Mouse (Mus musculus) MEL (cell line): Measurements from ENCODE around the gene Serinc2. TPM values are rescaled to one million over a fixed set of nuclear protein-coding genes. Genes with fewer than 3 reads are reported as not detected.

Experiments
- DNase-seq: peaks from one replicate; pipeline ENCODE4 v3.0.0; 2011; ENCODE audit warnings: low read depth, low spot score
- H3K27ac ChIP-seq: 2 replicates; pipeline ENCODE4 v1.5.1; 2012; ENCODE audit warnings: low read depth, mild to moderate bottlenecking, control low read depth, low read length, moderate library complexity; ENCODE audit not compliant: control insufficient read depth
- H3K27me3 ChIP-seq, 2 experiments: fragments of 150-350 bp in 1 of 2; sonication (generic) in 1 of 2; 2 replicates each; pipeline ENCODE4 v1.6.1; 2012; ENCODE audit warnings: low read length in 2 of 2, mild to moderate bottlenecking in 2 of 2, improper control_type of control experiment in 1 of 2, moderate library complexity in 1 of 2; ENCODE audit not compliant: insufficient read depth in 2 of 2, control insufficient read depth in 1 of 2
- H3K36me3 ChIP-seq, 2 experiments: 2 replicates each; pipeline ENCODE4 v1.6.1; 2012 to 2014; ENCODE audit warnings: low read length in 2 of 2, improper control_type of control experiment in 1 of 2, inconsistent platforms in 1 of 2, mild to moderate bottlenecking in 1 of 2; ENCODE audit not compliant: insufficient read depth in 2 of 2, control insufficient read depth in 1 of 2
- H3K4me1 ChIP-seq, 2 experiments: fragments of 150-350 bp in 1 of 2; sonication (generic) in 1 of 2; 2 replicates each; pipeline ENCODE4 v1.6.1; 2012; ENCODE audit warnings: low read length in 2 of 2, improper control_type of control experiment in 1 of 2, mild to moderate bottlenecking in 1 of 2; ENCODE audit not compliant: insufficient read depth in 2 of 2, control insufficient read depth in 1 of 2
- H3K4me3 ChIP-seq, 2 experiments: fragments of 150-350 bp in 1 of 2; sonication (generic) in 1 of 2; 2 replicates each; pipeline ENCODE4 v1.5.1; 2012; ENCODE audit warnings: low read depth in 2 of 2, low read length in 2 of 2, mild to moderate bottlenecking in 2 of 2, moderate library complexity in 2 of 2, control low read depth in 1 of 2, improper control_type of control experiment in 1 of 2; ENCODE audit not compliant: control insufficient read depth in 1 of 2, insufficient read depth in 1 of 2
- H3K79me2 ChIP-seq: 2 replicates; pipeline ENCODE4 v1.6.1; 2012; ENCODE audit warnings: mild to moderate bottlenecking, low read length, moderate library complexity; ENCODE audit not compliant: control insufficient read depth, poor library complexity, insufficient read depth
- H3K9ac ChIP-seq: 2 replicates; pipeline ENCODE4 v1.6.1; 2012; ENCODE audit warnings: low read depth, mild to moderate bottlenecking, control low read depth, low read length, moderate library complexity; ENCODE audit not compliant: control insufficient read depth, poor library complexity, severe bottlenecking
- H3K9me3 ChIP-seq: fragments of 150-350 bp; sonication (generic); replicated peaks from 2 replicates; pipeline ENCODE4 v1.6.1; 2012; ENCODE audit warnings: mild to moderate bottlenecking, low read length, improper control_type of control experiment, moderate library complexity; ENCODE audit not compliant: insufficient read depth
- CHD2 ChIP-seq: IDR thresholded peaks from 2 replicates; pipeline ENCODE4 v1.6.1; 2011; ENCODE audit warnings: low read length, improper control_type of control experiment
- CTCF ChIP-seq, 3 experiments: IDR thresholded peaks in 2 of 3; conservative IDR thresholded peaks in 1 of 3; 2 replicates each; pipeline ENCODE4 v1.5.1; 2011 to 2012; ENCODE audit warnings: low read length in 3 of 3, low read depth in 2 of 3, mild to moderate bottlenecking in 2 of 3, improper control_type of control experiment in 1 of 3, inconsistent platforms in 1 of 3, mixed read lengths in 1 of 3, moderate library complexity in 1 of 3; ENCODE audit not compliant: control insufficient read depth in 1 of 3, insufficient read depth in 1 of 3, poor library complexity in 1 of 3, severe bottlenecking in 1 of 3
- ETS1 ChIP-seq: IDR thresholded peaks from 2 replicates; pipeline ENCODE4 v1.6.1; 2012; ENCODE audit warnings: low read depth, mild to moderate bottlenecking, inconsistent platforms, low read length, improper control_type of control experiment, moderate library complexity
- HCFC1 ChIP-seq: IDR thresholded peaks from 2 replicates; pipeline ENCODE4 v1.6.1; 2012; ENCODE audit warnings: low read depth, mild to moderate bottlenecking, inconsistent platforms, low read length, improper control_type of control experiment, moderate library complexity
- JUND ChIP-seq: IDR thresholded peaks from 2 replicates; pipeline ENCODE4 v1.6.1; 2011; ENCODE audit warnings: low read depth, mild to moderate bottlenecking, improper control_type of control experiment, low read length
- KAT2A ChIP-seq: conservative IDR thresholded peaks from 2 replicates; pipeline ENCODE4 v1.6.1; 2012; ENCODE audit warnings: low read depth, low read length, improper control_type of control experiment, inconsistent platforms
- MAFK ChIP-seq: IDR thresholded peaks from 2 replicates; pipeline ENCODE4 v1.6.1; 2011; ENCODE audit warnings: low read depth, mild to moderate bottlenecking, low read length, improper control_type of control experiment, borderline replicate concordance
- MAX ChIP-seq: IDR thresholded peaks from 2 replicates; pipeline ENCODE4 v1.6.1; 2011; ENCODE audit warnings: low read length, improper control_type of control experiment
- MEF2A ChIP-seq: IDR thresholded peaks from 2 replicates; pipeline ENCODE4 v1.6.1; 2014; ENCODE audit warnings: low read depth, mild to moderate bottlenecking, inconsistent platforms, low read length, improper control_type of control experiment; ENCODE audit not compliant: poor library complexity, insufficient replicate concordance, severe bottlenecking; ENCODE audit errors: extremely low read depth
- MXI1 ChIP-seq: IDR thresholded peaks from 2 replicates; pipeline ENCODE4 v1.6.1; 2011; ENCODE audit warnings: mild to moderate bottlenecking, low read depth, low read length, improper control_type of control experiment
- MYC ChIP-seq: IDR thresholded peaks from 2 replicates; pipeline ENCODE4 v1.6.1; 2011; ENCODE audit warnings: low read depth, mild to moderate bottlenecking, low read length, improper control_type of control experiment, moderate library complexity
- NELFE ChIP-seq: IDR thresholded peaks from 2 replicates; pipeline ENCODE4 v1.6.1; 2011; ENCODE audit warnings: low read depth, low read length, improper control_type of control experiment
- POLR2AphosphoS5 ChIP-seq: IDR thresholded peaks from 2 replicates; pipeline ENCODE4 v1.6.1; 2012; ENCODE audit warnings: low read depth, borderline replicate concordance, mild to moderate bottlenecking, inconsistent platforms, low read length, moderate library complexity, mixed read lengths
- RAD21 ChIP-seq: IDR thresholded peaks from 2 replicates; pipeline ENCODE4 v1.6.1; 2011; ENCODE audit warnings: mild to moderate bottlenecking, low read depth, low read length, improper control_type of control experiment
- TAL1 ChIP-seq: IDR thresholded peaks from 2 replicates; pipeline ENCODE4 v1.6.1; 2012; ENCODE audit warnings: mild to moderate bottlenecking, inconsistent platforms, low read length, moderate library complexity, mixed read lengths
- USF1 ChIP-seq: IDR thresholded peaks from 2 replicates; pipeline ENCODE4 v1.6.1; 2014; ENCODE audit warnings: low read depth, mild to moderate bottlenecking, inconsistent platforms, low read length, improper control_type of control experiment, moderate library complexity
- USF2 ChIP-seq, 2 experiments: IDR thresholded peaks; 2 replicates each; pipeline ENCODE4 v1.6.1; 2011 to 2012; ENCODE audit warnings: improper control_type of control experiment in 2 of 2, low read length in 2 of 2, borderline replicate concordance in 1 of 2, inconsistent platforms in 1 of 2, low read depth in 1 of 2, mild to moderate bottlenecking in 1 of 2; ENCODE audit not compliant: insufficient read depth in 1 of 2
- ZKSCAN1 ChIP-seq: IDR thresholded peaks from 2 replicates; pipeline ENCODE4 v1.6.1; 2012; ENCODE audit warnings: low read depth, mild to moderate bottlenecking, inconsistent platforms, low read length, improper control_type of control experiment, moderate library complexity
- ZMIZ1 ChIP-seq: IDR thresholded peaks from 2 replicates; pipeline ENCODE4 v1.6.1; 2012; ENCODE audit warnings: low read depth, mild to moderate bottlenecking, inconsistent platforms, low read length, improper control_type of control experiment, moderate library complexity
- ZNF384 ChIP-seq: IDR thresholded peaks from 2 replicates; pipeline ENCODE4 v1.6.1; 2012; ENCODE audit warnings: low read depth, mild to moderate bottlenecking, inconsistent platforms, low read length, improper control_type of control experiment
- polyA plus RNA-seq, 2 experiments: library from polyadenylated mRNA; stranded (reverse) in 1 of 2; unstranded in 1 of 2; fragments of >175 nt in 1 of 2; fragments of >200 nt in 1 of 2; gene quantifications; 2 replicates each; pipeline versions ENCODE4 v1.2.1 to v1.2.4; 2012; ENCODE audit warnings: low replicate concordance in 2 of 2, low read depth in 1 of 2; ENCODE audit not compliant: insufficient read length in 2 of 2, insufficient read depth in 1 of 2, missing spikeins in 1 of 2
- total RNA-seq: library from RNA; depleted of rRNA; stranded (reverse); fragments of 300-350 nt; gene quantifications from 2 replicates; pipeline ENCODE4 v1.2.3, GENCODE M21; 2012

Gene Serinc2
- total and polyA plus RNA-seq, 3 experiments, result 0.21 TPM; not detected in 2

- no peak overlapping the region for H3K27ac ChIP-seq
- no peaks in the 10 kb centered on the region for H3K9me3 ChIP-seq
- peaks cover 0 to under 1% of the 10 kb centered on the region in 2 experiments; a peak in 2 of 4 replicates for H3K36me3 ChIP-seq
- H3K4me3 ChIP-seq, result no peak overlapping the region
- DNase-seq, result no peak
- no peaks in the 10 kb centered on the region for H3K79me2 ChIP-seq
- H3K9ac ChIP-seq, result no peak overlapping the region
- no peaks in the 10 kb centered on the region for H3K27me3 ChIP-seq
- TF ChIP-seq CTCF (IDR thresholded peaks at IDR 0.05 in 2 of 3, conservative IDR thresholded peaks at IDR 0.05 in 1 of 3; ENCODE audit: control insufficient read depth in 1 of 3, insufficient read depth in 1 of 3, low read depth in 2 of 3, low read length in 3 of 3, poor library complexity in 1 of 3, severe bottlenecking in 1 of 3) (no peak), KAT2A (no peak), USF1 (no peak), NELFE (no peak), HCFC1 (no peak), RAD21 (no peak), ZKSCAN1 (no peak), MAX (no peak)
- H3K4me1 ChIP-seq, result no peaks in the 10 kb centered on the region
These were observed 28.8 kb upstream of the Serinc2 start for GRCm38 (mm10) chr4:130307851-130308230.

DNA sequence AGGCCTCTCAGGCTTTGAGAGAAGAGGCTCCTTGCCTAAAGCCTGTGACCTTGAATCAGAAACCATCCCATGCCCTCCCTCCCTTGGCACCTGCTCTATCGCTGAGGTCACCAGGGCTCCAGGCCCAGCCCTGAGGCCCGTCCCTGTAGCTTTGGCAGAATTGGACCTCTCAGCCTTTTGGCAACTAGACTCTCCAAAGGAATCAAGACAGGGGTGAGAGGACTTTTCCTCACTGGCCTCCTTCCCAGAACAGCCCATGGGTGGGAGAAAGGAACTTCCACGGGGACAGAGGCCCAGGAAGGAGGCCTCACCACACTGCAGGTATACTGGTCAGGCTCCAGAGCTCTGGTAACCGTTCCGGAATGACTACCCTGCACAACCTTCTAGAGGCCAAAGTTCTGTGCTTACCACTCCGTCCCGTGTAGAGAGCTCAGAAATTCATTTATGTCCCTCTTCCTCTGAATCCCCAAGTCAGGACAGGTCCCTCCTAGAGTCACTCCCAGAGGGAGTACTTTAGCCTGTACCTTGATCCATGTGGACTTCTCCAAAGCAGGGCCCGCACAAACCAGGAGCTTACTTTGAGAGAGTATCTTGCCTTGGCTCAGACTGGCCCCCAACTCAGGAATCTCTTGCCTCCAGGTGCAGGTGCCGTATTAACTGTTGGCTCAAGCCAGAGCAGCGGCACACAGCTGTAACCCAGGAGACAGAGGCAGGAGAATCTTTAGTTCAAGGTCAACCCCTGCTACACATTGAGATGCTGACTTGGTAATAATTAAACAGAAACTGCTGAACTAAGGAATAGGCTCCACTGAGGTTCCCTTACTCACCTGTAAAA, 28.0 kb upstream of the Serinc2 start:
- Histone ChIP-seq H3K27ac (no peak overlapping the region), H3K4me3 (no peak overlapping the region), H3K9me3 (no peaks in the 10 kb centered on the region), H3K4me1 (peaks cover 2 to 7% of the 10 kb centered on the region in 2 experiments; a peak in 3 of 4 replicates), H3K79me2 (no peaks in the 10 kb centered on the region), H3K9ac (no peak overlapping the region), H3K36me3 (peaks cover 0 to 7% of the 10 kb centered on the region in 2 experiments; a peak in 2 of 4 replicates), H3K27me3 (no peaks in the 10 kb centered on the region)
- DNase-seq, result no peak
- no peak for TF ChIP-seq ETS1
- TF ChIP-seq MEF2A, result no peak
- TF ChIP-seq ZKSCAN1, result no peak
- TF ChIP-seq CTCF (IDR thresholded peaks at IDR 0.05 in 2 of 3, conservative IDR thresholded peaks at IDR 0.05 in 1 of 3; ENCODE audit: control insufficient read depth in 1 of 3, insufficient read depth in 1 of 3, low read depth in 2 of 3, low read length in 3 of 3, poor library complexity in 1 of 3, severe bottlenecking in 1 of 3), result no peak
- no peak for TF ChIP-seq USF2 (IDR thresholded peaks at IDR 0.05; ENCODE audit: borderline replicate concordance in 1 of 2, insufficient read depth in 1 of 2, low read depth in 1 of 2, low read length in 2 of 2)
- no peak for TF ChIP-seq ZMIZ1
- no peak for TF ChIP-seq NELFE
- TF ChIP-seq MAFK, result no peak
- no peak for TF ChIP-seq JUND
- no peak for TF ChIP-seq HCFC1
- no peak for TF ChIP-seq MYC
- no peak for TF ChIP-seq TAL1
- TF ChIP-seq CHD2, result no peak
- no peak for TF ChIP-seq MXI1
- TF ChIP-seq ZNF384, result no peak
- no peak for TF ChIP-seq POLR2AphosphoS5
- no peak for TF ChIP-seq USF1
